Mouse (Mus musculus) intestine, embryonic 16.5 days (tissue): ENCODE measurements at regions not wholly inside any gene's neighbourhood (a gene's known extent, or its start where the extent isn't known, plus 50 kb on each side); places are given as distances from the start of the nearest gene placed in this dataset.

Experiments used
- ATAC-seq: fragments of 200-750 bp; cut with Nextera tagmentation; 2 replicates; pipeline ENCODE4 v1.8.0; 2017; ENCODE audit warnings: moderate TSS enrichment, moderate library complexity
- H3K27ac ChIP-seq: fragments of 300-500 bp; sonication (generic); 2 replicates; pipeline ENCODE4 v1.5.1; 2014; ENCODE audit warnings: mild to moderate bottlenecking, low read length
- H3K27me3 ChIP-seq: fragments of 300-500 bp; sonication (generic); replicated peaks from 2 replicates; pipeline ENCODE4 v1.6.1; 2014; ENCODE audit warnings: low read length, control low read depth, mixed read lengths; ENCODE audit not compliant: control insufficient read depth, insufficient read depth
- H3K36me3 ChIP-seq: fragments of 300-500 bp; sonication (generic); 2 replicates; pipeline ENCODE4 v1.6.1; 2014; ENCODE audit warnings: low read length, control low read depth; ENCODE audit not compliant: control insufficient read depth, insufficient read depth
- H3K4me1 ChIP-seq: fragments of 300-500 bp; sonication (generic); 2 replicates; pipeline ENCODE4 v1.6.1; 2014; ENCODE audit warnings: low read length, control low read depth, mixed read lengths; ENCODE audit not compliant: control insufficient read depth, insufficient read depth
- H3K4me2 ChIP-seq: fragments of 300-500 bp; sonication (generic); 2 replicates; pipeline ENCODE4 v1.6.1; 2014; ENCODE audit warnings: low read depth, low read length, control low read depth
- H3K4me3 ChIP-seq: fragments of 300-500 bp; sonication (generic); 2 replicates; pipeline ENCODE4 v1.5.1; 2014; ENCODE audit warnings: mild to moderate bottlenecking, low read length
- H3K9ac ChIP-seq: fragments of 300-500 bp; sonication (generic); 2 replicates; pipeline ENCODE4 v1.6.1; 2014; ENCODE audit warnings: low read depth, low read length
- H3K9me3 ChIP-seq: fragments of 300-500 bp; sonication (generic); 2 replicates; pipeline ENCODE4 v1.6.1; 2016; ENCODE audit warnings: low read length, control low read depth; ENCODE audit not compliant: control insufficient read depth
- WGBS: fragments of 180-500 bp; shearing (Covaris S2); extraction: QIAGEN DNeasy Blood & Tissue Kit; methylation state at CpG from one replicate; pipeline ENCODE4 v1.1.7; 2014; 5-methylcytosine and 5-hydroxymethylcytosine counted together

DNA sequence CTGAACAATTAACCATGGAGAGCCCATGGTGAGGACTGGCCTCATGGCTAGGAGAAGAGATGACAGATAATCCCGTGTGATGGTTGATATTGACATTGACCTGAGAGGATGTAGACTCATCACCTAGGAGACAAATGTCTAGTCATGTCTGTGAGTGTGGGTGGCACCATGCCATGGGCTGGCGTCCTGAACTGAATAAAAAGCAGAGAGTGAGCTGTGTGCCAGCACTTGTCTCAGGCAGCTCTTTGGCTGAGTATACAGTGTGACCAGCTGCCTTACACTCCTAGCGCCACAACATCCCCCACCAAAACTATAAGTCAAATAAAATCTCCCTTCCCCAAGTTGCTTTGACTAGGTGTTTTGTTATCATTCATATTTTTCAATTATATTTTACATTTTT, 198.4 kb upstream of the Mvb12b start:
- Histone ChIP-seq H3K9me3 (no peaks in the 10 kb centered on the region), H3K4me2 (no peak overlapping the region), H3K36me3 (no peaks in the 10 kb centered on the region), H3K27ac (no peak overlapping the region), H3K9ac (no peak overlapping the region), H3K27me3 (no peaks in the 10 kb centered on the region), H3K4me1 (no peaks in the 10 kb centered on the region), H3K4me3 (no peak overlapping the region)
- WGBS = 74% methylated on average over 3 of the region's 3 CpGs
- no peak for ATAC-seq

DNA sequence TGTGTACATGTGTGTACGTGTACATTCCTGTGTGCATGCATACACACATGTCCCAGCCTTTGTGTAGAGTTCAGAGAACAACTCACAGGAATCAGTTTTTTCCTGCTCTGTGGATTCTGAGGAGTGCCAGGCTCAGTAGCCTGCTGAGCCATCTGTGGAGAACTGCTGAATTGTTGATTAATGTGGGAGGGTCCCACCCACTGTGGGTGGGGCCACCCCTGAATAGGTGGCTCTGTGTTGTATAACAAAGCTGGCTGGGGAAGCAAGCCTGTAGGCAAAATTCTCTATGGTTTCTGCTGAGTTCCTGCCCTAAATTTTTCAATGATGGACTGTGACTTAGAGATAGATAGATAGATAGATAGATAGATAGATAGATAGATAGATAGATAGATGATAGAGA, 196.8 kb upstream of the Mvb12b start:
- Histone ChIP-seq H3K36me3 (no peaks in the 10 kb centered on the region), H3K27ac (no peak overlapping the region), H3K27me3 (no peaks in the 10 kb centered on the region), H3K9ac (no peak overlapping the region), H3K4me2 (no peak overlapping the region), H3K4me1 (no peaks in the 10 kb centered on the region), H3K9me3 (no peaks in the 10 kb centered on the region), H3K4me3 (no peak overlapping the region)
- ATAC-seq = no peak
- WGBS = 81% methylated on average over 1 of the region's 1 CpGs

DNA sequence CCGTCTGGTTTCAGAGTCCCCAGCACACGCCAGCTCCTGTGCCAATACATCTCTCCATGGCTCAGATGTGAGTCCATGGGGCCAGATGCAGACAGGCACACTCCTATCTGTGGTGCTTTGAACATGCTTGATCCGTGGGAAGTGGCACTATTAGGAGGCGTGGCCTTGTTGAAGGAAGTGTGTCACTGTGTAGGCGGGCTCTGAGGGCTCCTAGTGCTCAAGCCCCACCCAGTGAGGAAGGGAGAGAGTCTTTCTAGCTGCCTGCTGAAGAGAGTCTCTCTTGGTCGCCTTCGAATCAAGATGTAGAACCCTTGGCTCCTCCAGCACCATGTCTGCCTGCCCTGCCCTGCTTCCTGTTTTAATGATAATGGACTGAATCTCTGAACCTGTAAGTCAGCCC, 194.7 kb upstream of the Mvb12b start:
- Histone ChIP-seq H3K36me3 (no peaks in the 10 kb centered on the region), H3K4me2 (no peak overlapping the region), H3K4me1 (no peaks in the 10 kb centered on the region), H3K9ac (no peak overlapping the region), H3K27ac (no peak overlapping the region), H3K4me3 (no peak overlapping the region), H3K27me3 (no peaks in the 10 kb centered on the region), H3K9me3 (no peaks in the 10 kb centered on the region)
- 71% methylated on average over 7 of the region's 7 CpGs for WGBS
- no peak for ATAC-seq

DNA sequence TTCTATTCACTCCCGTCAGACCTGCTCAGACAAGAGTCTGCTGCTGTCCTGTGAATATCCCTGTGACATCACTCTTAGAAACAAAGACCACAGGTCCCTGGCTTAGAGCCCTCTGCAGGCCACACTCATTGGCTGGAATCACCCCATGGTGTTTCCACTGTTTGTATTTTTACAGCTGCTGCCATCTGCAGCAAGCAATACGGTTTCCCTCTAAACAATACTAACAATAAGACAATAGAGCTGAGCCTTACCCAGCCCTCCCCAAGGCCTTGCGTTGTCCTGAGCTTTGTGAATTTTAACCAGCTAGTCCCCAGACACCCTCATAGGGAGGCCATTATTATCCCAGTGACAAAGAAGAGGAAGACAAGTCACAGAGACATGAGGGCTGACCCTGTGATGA, 192.4 kb upstream of the Mvb12b start:
- ATAC-seq = no peak
- Histone ChIP-seq H3K9ac (no peak overlapping the region), H3K27me3 (no peaks in the 10 kb centered on the region), H3K4me2 (no peak overlapping the region), H3K4me3 (no peak overlapping the region), H3K27ac (no peak overlapping the region), H3K36me3 (no peaks in the 10 kb centered on the region), H3K4me1 (no peaks in the 10 kb centered on the region), H3K9me3 (no peaks in the 10 kb centered on the region)
- WGBS = 33% methylated on average over 3 of the region's 3 CpGs

DNA sequence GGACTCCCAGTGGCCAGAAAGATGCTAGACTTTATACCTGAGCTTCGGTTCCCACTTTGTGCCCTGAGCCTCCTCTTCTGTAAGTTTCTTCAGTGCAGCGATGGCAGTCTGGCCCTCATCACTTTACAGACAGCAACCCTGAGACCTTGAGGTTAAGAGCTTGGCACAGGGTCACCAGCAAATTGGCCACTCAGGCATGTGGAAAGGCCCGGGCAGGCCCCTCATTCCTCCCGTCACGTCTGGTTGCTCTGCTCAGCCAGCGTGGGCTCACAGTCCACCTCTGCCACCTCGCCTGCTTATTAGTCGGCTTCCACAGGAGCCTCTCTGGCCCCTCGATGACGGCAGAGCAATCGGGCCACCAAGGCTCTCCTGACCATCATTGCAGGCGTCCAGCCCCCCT, 191.5 kb upstream of the Mvb12b start:
- ATAC-seq = no peak
- Histone ChIP-seq H3K9me3 (no peaks in the 10 kb centered on the region), H3K4me1 (no peaks in the 10 kb centered on the region), H3K27me3 (no peaks in the 10 kb centered on the region), H3K4me3 (no peak overlapping the region), H3K36me3 (no peaks in the 10 kb centered on the region), H3K9ac (no peak overlapping the region), H3K4me2 (no peak overlapping the region), H3K27ac (no peak overlapping the region)
- WGBS = 77% methylated on average over 12 of the region's 12 CpGs

DNA sequence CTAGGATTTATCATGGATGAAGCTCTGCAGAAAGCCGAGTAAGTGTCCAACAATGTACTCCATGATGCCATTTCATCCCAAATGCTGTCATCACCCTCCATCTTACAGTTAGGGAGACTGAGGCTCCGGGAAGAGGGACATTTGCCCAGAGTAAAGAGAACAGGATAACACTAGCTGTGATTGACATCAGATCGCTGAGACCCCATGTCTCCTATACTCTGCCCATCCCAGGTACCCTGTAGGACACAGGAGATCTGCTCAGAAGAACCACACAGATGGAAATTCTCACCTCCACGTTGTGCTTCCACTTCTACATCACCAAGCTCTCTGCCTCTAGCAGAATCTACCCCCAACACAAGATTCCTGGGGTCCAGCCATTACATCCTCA, 191.1 kb upstream of the Mvb12b start:
- no peak for ATAC-seq
- no peaks in the 10 kb centered on the region for H3K36me3 ChIP-seq
- H3K9ac ChIP-seq = no peak overlapping the region
- no peak overlapping the region for H3K4me2 ChIP-seq
- no peak overlapping the region for H3K27ac ChIP-seq
- no peaks in the 10 kb centered on the region for H3K27me3 ChIP-seq
- no peak overlapping the region for H3K4me3 ChIP-seq
- no peaks in the 10 kb centered on the region for H3K4me1 ChIP-seq
- no peaks in the 10 kb centered on the region for H3K9me3 ChIP-seq
- WGBS = 81% methylated on average over 4 of the region's 4 CpGs

DNA sequence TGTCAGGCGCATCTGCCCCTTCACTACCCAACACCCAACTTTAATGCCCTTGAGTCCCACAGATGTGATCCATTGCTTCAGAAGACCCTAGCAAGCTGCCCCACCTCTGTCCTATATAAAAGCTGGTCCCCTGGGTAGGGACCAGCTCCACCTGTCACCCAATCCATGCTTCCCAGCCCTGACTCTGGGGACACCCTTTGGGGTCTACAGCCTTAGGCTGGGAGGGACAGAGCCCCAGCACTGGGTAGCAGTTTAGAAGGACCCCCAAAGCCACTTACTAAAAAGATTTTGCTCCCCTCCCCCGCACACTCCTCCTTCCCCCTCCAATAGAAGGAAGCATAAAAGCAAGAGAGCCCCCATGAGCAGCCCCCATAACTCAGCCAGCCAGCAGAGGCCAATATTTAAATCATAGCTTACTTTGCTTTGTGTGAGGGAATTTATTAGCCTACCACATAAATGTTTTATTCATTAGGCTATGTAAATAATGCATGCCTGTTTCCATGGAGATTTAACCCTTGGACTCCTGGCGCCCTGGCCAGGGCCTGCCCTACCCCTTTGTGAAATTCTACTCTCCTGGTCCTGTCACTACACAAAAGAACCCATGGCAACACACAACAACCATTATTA, 190.6 kb upstream of the Mvb12b start:
- Histone ChIP-seq H3K27ac (no peak overlapping the region), H3K27me3 (no peaks in the 10 kb centered on the region), H3K36me3 (no peaks in the 10 kb centered on the region), H3K4me2 (no peak overlapping the region), H3K4me1 (no peaks in the 10 kb centered on the region), H3K9ac (no peak overlapping the region), H3K4me3 (no peak overlapping the region), H3K9me3 (no peaks in the 10 kb centered on the region)
- no peak for ATAC-seq
- 71% methylated on average over 3 of the region's 3 CpGs for WGBS

DNA sequence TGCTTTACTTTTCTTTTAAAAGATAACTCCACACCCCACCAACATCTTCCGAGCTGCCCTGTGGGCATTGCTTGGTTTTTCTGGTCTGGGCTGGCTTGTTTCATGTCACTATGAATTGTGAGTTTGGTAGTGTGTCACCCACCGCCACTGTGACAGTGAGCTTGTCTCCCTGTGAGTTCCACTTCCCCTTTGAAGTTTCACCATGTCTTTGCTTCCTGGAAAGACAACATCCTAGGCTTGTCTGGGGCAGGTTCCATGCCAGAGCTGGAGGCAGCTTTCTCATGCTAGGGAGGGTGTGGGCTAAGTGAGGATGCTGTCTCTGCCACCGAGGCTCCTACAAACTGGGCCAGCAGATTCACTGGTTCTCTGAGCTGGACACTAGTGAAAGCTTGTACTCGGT, 188.6 kb upstream of the Mvb12b start:
- ATAC-seq = no peak
- 77% methylated on average over 4 of the region's 4 CpGs for WGBS
- Histone ChIP-seq H3K27me3 (no peaks in the 10 kb centered on the region), H3K4me2 (no peak overlapping the region), H3K4me1 (no peaks in the 10 kb centered on the region), H3K36me3 (no peaks in the 10 kb centered on the region), H3K9me3 (no peaks in the 10 kb centered on the region), H3K9ac (no peak overlapping the region), H3K27ac (no peak overlapping the region), H3K4me3 (no peak overlapping the region)

DNA sequence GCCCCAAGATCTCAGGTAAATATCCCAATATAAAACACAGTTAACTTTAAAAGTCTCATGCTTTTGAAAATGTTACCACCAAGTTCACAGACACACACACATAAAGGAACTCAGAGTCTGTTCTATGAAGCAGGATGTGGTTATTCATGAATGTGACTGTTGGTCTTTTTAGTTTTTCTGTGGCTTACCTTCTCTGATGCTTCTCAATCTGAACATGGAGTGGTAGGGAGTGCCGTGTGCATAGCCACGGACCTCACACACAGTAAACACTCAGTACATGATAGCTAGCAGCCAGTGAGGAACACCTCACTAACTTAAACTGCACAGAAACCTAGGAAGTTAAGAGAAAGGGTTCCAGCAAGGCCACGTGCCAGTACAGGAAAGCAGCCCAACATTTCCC, 186.3 kb upstream of the Mvb12b start:
- no peak overlapping the region for H3K27ac ChIP-seq
- no peak overlapping the region for H3K4me3 ChIP-seq
- WGBS = 67% methylated on average over 3 of the region's 3 CpGs
- no peak for ATAC-seq
- no peak overlapping the region for H3K4me2 ChIP-seq
- no peak overlapping the region for H3K9ac ChIP-seq
- no peaks in the 10 kb centered on the region for H3K36me3 ChIP-seq
- H3K4me1 ChIP-seq = no peaks in the 10 kb centered on the region
- H3K27me3 ChIP-seq = no peaks in the 10 kb centered on the region
- H3K9me3 ChIP-seq = no peaks in the 10 kb centered on the region

DNA sequence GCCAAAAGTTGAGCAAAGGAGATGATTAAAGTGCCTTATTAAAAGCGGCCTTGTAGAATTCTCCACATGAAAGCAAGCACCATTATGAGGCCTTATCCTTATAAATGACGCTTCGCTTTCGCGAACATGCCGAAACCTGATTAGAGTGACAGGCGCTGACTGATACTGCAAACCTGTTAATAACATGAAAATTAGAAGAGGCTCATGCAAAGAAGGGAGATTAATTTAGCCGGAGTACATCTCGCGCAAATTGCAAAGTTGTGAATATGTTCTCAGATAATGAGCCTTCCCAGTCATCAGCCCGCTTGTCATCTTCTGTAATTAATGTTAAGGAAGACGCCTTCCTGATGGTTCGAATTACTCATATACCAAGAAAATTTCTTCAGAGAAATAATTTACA, 177.8 kb upstream of the Mvb12b start:
- WGBS = 91% methylated on average over 13 of the region's 13 CpGs
- Histone ChIP-seq H3K27ac (no peak overlapping the region), H3K27me3 (no peaks in the 10 kb centered on the region), H3K9ac (no peak overlapping the region), H3K36me3 (no peaks in the 10 kb centered on the region), H3K9me3 (no peaks in the 10 kb centered on the region), H3K4me3 (no peak overlapping the region), H3K4me2 (no peak overlapping the region), H3K4me1 (no peaks in the 10 kb centered on the region)
- no peak for ATAC-seq
